Mouse (Mus musculus) CD8-positive naive resting alpha-beta T cell, adult 2 months (primary cell): ENCODE measurements at regions not wholly inside any gene's neighbourhood (a gene's known extent, or its start where the extent isn't known, plus 50 kb on each side); places are given as distances from the start of the nearest gene placed in this dataset.

ENCODE experiments used
- DNase-seq, 2 experiments: peaks; one replicate each; pipeline ENCODE4 v3.0.0; 2022; ENCODE audit warnings: low read depth in 2 of 2, low spot score in 2 of 2

- no peak for DNase-seq
Measured at GRCm38 (mm10) chr13:5211659-5212058, 602.7 kb upstream of the Akr1e1 start.

GRCm38 (mm10) chr13:5229476-5229875 lies 620.5 kb upstream of the Akr1e1 start:
- DNase-seq, result no peak

- DNase-seq, result no peak
Measured at GRCm38 (mm10) chr13:5234232-5234631, 625.3 kb upstream of the Akr1e1 start.

GRCm38 (mm10) chr13:5235391-5235790 lies 625.9 kb upstream of the Klf6 start:
- no peak for DNase-seq

- DNase-seq, result no peak
Measured at GRCm38 (mm10) chr13:5240541-5240940, 620.7 kb upstream of the Klf6 start.

- no peak for DNase-seq
Measured at GRCm38 (mm10) chr13:5242782-5243181, 618.5 kb upstream of the Klf6 start.

GRCm38 (mm10) chr13:5248671-5249391 lies 612.5 kb upstream of the Klf6 start:
- DNase-seq, result no peak

- DNase-seq, result no peak
Measured at GRCm38 (mm10) chr13:5257891-5258660, 603.2 kb upstream of the Klf6 start.

GRCm38 (mm10) chr13:5259760-5260159 lies 601.5 kb upstream of the Klf6 start:
- DNase-seq, result no peak

GRCm38 (mm10) chr13:5272506-5273192 lies 588.6 kb upstream of the Klf6 start:
- no peak for DNase-seq

- no peak for DNase-seq
Measured at GRCm38 (mm10) chr13:5276564-5276963, 584.7 kb upstream of the Klf6 start.

GRCm38 (mm10) chr13:5289753-5290449 lies 571.4 kb upstream of the Klf6 start:
- DNase-seq, result no peak

- no peak for DNase-seq
Measured at GRCm38 (mm10) chr13:5302141-5302540, 559.1 kb upstream of the Klf6 start.

- no peak for DNase-seq
Measured at GRCm38 (mm10) chr13:5306688-5307087, 554.6 kb upstream of the Klf6 start.

- DNase-seq, result no peak
Measured at GRCm38 (mm10) chr13:5313297-5313696, 548.0 kb upstream of the Klf6 start.

- DNase-seq, result no peak
Measured at GRCm38 (mm10) chr13:5315011-5315410, 546.3 kb upstream of the Klf6 start.

GRCm38 (mm10) chr13:5317941-5318856 lies 543.1 kb upstream of the Klf6 start:
- DNase-seq, result no peak

GRCm38 (mm10) chr13:5345712-5346111 lies 515.6 kb upstream of the Klf6 start:
- DNase-seq, result no peak

- DNase-seq, result no peak
Measured at GRCm38 (mm10) chr13:5347503-5348469, 513.5 kb upstream of the Klf6 start.
